Comparison of ENCODE assay signal across 11 mouse cellular contexts in genomic region chr19:41663506-41664242, GRCm38 (mm10).
DNase-seq lines count a peak whose midpoint lies in the region; ATAC-seq and TF ChIP-seq lines count a peak whose summit lies in the region.
"Had no signal": no experiment of that assay in that cellular context is flagged by ENCODE, and none has a peak within 500 bp of the region (broad histone marks: within the 10 kb centered on the region; RNA-seq: fewer than 3 reads in every experiment).

No protein-coding gene starts in this region.

- no peaks in the 10 kb centered on the region for H3K36me3 ChIP-seq in midbrain, embryonic 11.5 days (ENCODE audit: control insufficient read depth, insufficient read depth, low read length)
- H3K36me3 ChIP-seq: embryonic facial prominence, embryonic 12.5 days had no signal

- peak; percentile 79 for DNase-seq in ovary, adult 18-20 months (ENCODE audit: low spot score)
- no peak for DNase-seq in ovary, postnatal 10 days (ENCODE audit: low spot score)
- DNase-seq in brain, embryonic 14.5 days (ENCODE audit: low read depth): peak; percentile 77
- DNase-seq in midbrain, embryonic 11.5 days (ENCODE audit: low spot score, missing footprints): peak; percentile 89
- DNase-seq in gastrocnemius, postnatal 4 days (ENCODE audit: low spot score in 2 of 2): no peak
- DNase-seq in thymus, postnatal 4 days: no peak
- DNase-seq in T-cell, adult 2 months (ENCODE audit: low spot score): no peak
- DNase-seq: spleen, adult 18-20 months had no signal

- H3K27ac ChIP-seq in midbrain, embryonic 11.5 days (ENCODE audit: low read depth, low read length): peak overlapping the region; percentile 11; the same call in 1 of the 2 replicates
- H3K27ac ChIP-seq: embryonic facial prominence, embryonic 12.5 days; liver, embryonic 14.5 days had no signal

- no peak for TF ChIP-seq CTCF in brain, embryonic 14.5 days (IDR thresholded peaks at IDR 0.05; ENCODE audit: borderline replicate concordance, extremely low read depth, insufficient read depth, insufficient read length)

- TF ChIP-seq POLR2A in brain, embryonic 14.5 days (IDR thresholded peaks at IDR 0.05; ENCODE audit: borderline replicate concordance, extremely low read depth, insufficient read depth, insufficient read length, poor library complexity, severe bottlenecking): no peak

- WGBS in midbrain, embryonic 11.5 days: 4% methylated on average over 13 of the region's 13 CpGs

- peaks cover 25% of the 10 kb centered on the region for H3K27me3 ChIP-seq in midbrain, embryonic 11.5 days (ENCODE audit: control insufficient read depth, insufficient read depth, low read length)

- peak; percentile 74 for ATAC-seq in midbrain, embryonic 11.5 days (ENCODE audit: low FRiP score)
- ATAC-seq: Patski had no signal

- no peak overlapping the region for H3K4me3 ChIP-seq in midbrain, embryonic 11.5 days (ENCODE audit: low read depth, low read length)
- H3K4me3 ChIP-seq: embryonic facial prominence, embryonic 12.5 days had no signal

- peak overlapping the region; percentile 9; the same call in 1 of the 2 replicates for H3K4me2 ChIP-seq in midbrain, embryonic 11.5 days
- H3K4me2 ChIP-seq: embryonic facial prominence, embryonic 12.5 days had no signal

- H3K9me3 ChIP-seq in midbrain, embryonic 11.5 days (ENCODE audit: control insufficient read depth, low read length): no peaks in the 10 kb centered on the region
- H3K9me3 ChIP-seq: embryonic facial prominence, embryonic 12.5 days had no signal

- peaks cover 20% of the 10 kb centered on the region for H3K4me1 ChIP-seq in midbrain, embryonic 11.5 days (ENCODE audit: control insufficient read depth, insufficient read depth, low read length)

- peak overlapping the region; percentile 24; the same call in 1 of the 2 replicates for H3K9ac ChIP-seq in midbrain, embryonic 11.5 days (ENCODE audit: low read length)
- H3K9ac ChIP-seq: embryonic facial prominence, embryonic 12.5 days; liver, embryonic 14.5 days had no signal

Comparison
In these comparisons a context has a peak if more than half of its experiments do, and no peak if none do; other contexts are left out.
1. DNase-seq: peak in ovary, adult 18-20 months (single experiment), brain, embryonic 14.5 days (single experiment) and midbrain, embryonic 11.5 days (single experiment); none in ovary, postnatal 10 days (single experiment), gastrocnemius, postnatal 4 days (0 of 2), thymus, postnatal 4 days (single experiment) and T-cell, adult 2 months (single experiment).